Mouse (Mus musculus): ENCODE data around the gene Cnnm2. TPM values are rescaled to one million over a fixed set of nuclear protein-coding genes. Genes with fewer than 3 reads are reported as not detected.

Cnnm2 gene
- total RNA-seq, 1 experiment from 2014 or later: 8.4 TPM

DNA sequence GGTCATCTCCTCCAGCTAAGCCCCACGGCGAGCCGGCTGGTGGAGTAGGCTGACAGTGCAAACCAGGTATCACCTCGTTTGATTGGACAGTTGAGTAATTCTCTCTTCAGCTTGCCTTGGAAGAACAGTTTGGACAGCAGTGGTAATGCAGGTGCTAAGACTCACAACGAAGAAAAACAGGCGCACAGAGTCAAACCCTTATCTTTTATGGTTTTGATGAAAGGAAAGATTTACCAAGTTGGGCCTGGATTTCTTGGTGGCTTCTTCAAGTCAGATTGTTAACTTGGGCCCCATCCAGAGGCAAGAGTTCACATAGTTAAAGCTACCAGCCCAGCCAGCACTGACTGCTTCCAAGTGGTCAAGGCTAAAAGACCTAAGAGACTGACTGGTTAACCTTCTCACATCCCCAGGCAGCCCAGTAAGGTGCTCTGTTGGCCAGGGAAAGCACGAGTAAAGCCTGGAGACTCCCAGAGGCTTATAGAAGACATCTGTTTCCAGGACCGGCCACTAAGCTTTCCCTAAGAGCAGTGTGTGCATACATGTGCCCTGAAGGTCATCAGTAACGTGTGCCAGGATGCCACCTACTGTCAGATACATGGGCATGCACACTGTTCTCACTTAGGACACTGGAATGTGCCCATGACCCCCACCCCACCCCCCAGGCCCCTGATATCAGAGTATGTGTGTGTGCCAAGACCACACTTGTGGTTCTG, 96.0 kb downstream of the Cnnm2 start:
- peak; percentile 25 to 33; a peak in 1 of 4 replicates for ATAC-seq (replicated peaks in 1 of 2; ENCODE audit: insufficient read depth in 1 of 2, low FRiP score in 2 of 2, low TSS enrichment in 1 of 2, low read depth in 1 of 2, poor library complexity in 2 of 2, severe bottlenecking in 2 of 2)

DNA sequence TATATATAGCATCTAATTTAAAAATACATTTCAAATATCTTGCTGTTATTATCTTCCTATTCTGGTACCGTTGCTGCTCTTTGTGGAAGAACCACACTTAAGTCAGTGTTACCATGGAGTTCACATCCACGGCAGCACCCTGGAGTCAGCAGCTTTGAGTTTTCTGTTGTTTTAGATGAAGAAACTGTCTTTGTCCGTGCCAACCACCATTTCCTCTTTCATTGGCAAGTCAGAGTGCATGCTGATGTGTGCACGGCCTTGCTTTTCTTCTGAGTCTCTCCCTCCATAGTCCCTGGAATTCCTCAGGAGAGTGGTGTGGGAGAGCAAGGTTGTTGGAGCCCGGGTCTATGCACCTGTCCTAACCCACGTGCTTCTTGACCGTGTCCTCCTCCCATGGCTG, 96.8 kb downstream of the Cnnm2 start:
- no peak for ATAC-seq (replicated peaks in 1 of 2; ENCODE audit: insufficient read depth in 1 of 2, low FRiP score in 2 of 2, low TSS enrichment in 1 of 2, low read depth in 1 of 2, poor library complexity in 2 of 2, severe bottlenecking in 2 of 2)

DNA sequence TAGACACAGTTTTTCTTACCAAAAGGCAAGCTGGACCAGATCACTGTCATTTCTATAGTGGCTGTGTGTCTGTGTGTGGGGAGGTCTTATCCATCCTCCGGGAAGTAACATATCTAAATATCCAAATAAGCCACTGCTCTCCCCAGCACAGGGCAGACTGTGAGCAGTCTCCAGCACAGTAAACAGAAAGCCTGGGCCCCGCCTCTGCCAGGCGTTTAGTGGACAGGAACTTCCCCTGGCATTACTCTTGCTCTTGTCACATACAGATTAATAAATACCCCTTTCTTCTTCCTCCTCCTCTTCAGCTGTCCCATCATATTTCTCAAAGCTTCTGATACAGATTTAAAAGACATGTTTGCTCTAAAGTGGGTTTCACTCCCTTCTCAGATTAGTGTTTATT, 101.2 kb downstream of the Cnnm2 start:
- ATAC-seq (replicated peaks in 1 of 2; ENCODE audit: insufficient read depth in 1 of 2, low FRiP score in 2 of 2, low TSS enrichment in 1 of 2, low read depth in 1 of 2, poor library complexity in 2 of 2, severe bottlenecking in 2 of 2): no peak

DNA sequence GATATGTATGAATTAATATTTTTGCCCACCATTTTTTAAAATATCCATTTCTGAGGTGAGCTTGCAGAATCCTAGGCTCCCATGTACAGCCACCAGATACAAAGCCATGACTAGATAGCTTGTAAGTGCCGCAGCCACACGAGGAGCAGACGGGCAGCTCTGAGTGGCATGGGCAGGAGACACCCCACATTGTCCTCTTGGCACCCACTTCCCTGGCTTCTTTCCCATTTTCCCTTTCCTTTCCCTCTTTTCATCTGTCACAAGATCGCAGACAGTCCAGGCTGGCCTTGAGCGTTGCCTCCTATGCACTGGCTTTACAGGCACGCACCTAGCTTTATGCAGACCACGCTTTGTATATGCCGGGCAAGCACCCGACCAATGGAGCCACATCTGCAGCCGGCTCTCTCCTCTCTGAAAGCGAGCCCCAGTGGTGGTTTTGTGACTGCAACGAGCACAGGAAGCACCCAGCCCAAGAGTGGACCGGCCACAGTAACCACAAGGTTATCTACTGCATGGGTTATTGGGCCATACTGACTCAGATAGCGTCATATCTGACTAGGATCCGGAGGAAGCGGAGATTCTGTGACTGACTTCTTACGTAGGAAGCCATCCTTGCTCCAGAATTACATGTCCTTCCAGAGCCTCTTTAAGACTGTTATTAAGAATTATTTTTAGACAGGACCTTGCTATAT, 102.0 kb downstream of the Cnnm2 start:
- peak; percentile 93 to 94 for ATAC-seq (replicated peaks in 1 of 2; ENCODE audit: insufficient read depth in 1 of 2, low FRiP score in 2 of 2, low TSS enrichment in 1 of 2, low read depth in 1 of 2, poor library complexity in 2 of 2, severe bottlenecking in 2 of 2)

DNA sequence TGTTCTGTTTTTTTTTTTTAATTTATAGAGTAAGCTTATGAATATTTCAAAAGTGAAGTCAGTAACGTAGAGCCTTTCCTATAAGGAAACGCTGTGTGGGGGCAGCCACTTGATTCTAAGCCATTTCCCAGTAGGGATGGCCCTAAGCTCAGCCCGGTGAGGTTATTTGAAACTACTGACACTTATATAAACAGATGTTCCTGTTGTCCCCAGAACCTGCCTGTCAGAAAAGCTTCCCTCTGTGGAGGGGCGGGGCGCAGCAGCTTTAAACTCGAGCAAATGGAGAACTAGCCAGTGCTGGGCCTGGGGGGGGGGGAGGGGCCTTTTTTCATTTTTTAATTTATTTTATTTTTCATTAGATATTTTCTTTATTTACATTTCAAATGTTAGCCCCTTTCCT, 102.7 kb downstream of the Cnnm2 start:
- peak; percentile 39 to 44; a peak in 3 of 4 replicates for ATAC-seq (replicated peaks in 1 of 2; ENCODE audit: insufficient read depth in 1 of 2, low FRiP score in 2 of 2, low TSS enrichment in 1 of 2, low read depth in 1 of 2, poor library complexity in 2 of 2, severe bottlenecking in 2 of 2)

DNA sequence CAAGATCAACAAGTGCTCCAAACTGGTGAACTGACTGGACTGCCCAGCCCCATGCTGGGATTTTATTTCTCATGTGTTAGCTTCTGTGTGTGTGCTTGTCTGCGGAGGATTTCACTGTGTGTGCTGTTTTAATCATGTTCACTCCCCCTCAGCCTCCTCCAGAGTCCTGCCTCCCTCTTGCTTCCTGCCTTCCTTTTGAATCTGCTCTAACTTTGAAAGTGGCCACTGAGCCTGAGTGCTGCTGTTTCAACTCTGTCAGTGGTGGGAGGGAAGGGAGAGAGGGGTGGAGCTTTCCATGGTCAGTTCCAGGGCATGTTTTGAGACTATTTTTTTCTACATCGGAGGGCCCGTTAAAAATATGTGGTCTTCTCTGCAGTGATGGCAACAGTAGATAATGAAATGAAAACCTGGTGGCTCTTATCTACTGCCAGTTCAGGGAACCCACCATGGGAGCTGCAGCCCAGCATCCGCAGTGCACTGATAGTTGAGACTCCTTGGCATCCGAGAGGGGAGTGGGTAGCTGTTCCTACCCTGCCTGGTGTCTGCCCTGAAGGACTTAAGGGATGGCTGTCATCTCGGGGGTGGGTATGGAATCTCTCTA, 103.4 kb downstream of the Cnnm2 start:
- no peak for ATAC-seq (replicated peaks in 1 of 2; ENCODE audit: insufficient read depth in 1 of 2, low FRiP score in 2 of 2, low TSS enrichment in 1 of 2, low read depth in 1 of 2, poor library complexity in 2 of 2, severe bottlenecking in 2 of 2)

DNA sequence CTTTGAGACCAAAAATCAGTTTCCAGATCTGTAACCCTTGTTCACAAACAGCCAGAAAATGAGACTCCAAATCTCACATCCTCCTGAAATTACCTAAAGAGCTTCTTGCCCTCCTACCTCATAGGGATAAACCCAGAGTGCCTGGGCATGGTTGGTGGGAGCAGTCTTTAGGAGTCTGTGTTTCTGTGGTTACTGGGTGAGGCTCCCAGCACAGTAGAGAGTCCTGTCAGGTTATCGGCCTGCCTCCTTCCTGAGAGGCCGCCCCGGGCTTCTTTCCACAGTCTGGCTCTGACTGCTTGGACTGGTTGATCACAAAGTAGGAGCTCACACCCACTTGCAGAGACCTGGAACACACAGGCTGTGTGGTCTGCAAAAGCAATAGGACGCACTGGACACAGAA, 104.0 kb downstream of the Cnnm2 start:
- ATAC-seq (replicated peaks in 1 of 2; ENCODE audit: insufficient read depth in 1 of 2, low FRiP score in 2 of 2, low TSS enrichment in 1 of 2, low read depth in 1 of 2, poor library complexity in 2 of 2, severe bottlenecking in 2 of 2): no peak

DNA sequence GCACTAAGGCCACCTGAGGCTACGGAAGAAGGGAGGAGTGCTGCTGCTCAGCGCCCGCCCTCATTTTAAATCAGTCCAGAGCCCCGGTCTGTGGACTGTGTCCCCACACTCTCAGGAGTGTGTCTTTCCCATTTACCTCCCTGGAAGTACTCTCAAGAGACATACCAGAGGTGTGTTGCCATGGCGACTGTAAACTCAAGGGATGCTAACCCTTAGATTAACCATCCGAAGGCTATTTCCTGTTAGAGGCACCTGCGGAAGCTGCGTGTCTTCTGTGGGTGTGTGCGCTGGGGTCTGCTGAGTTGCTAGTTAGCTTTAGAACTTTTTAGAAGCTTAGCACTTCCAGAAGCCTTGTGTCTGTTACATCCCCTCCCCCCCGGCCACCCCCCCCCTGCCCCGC, 107.7 kb downstream of the Cnnm2 start:
- ATAC-seq (replicated peaks in 1 of 2; ENCODE audit: insufficient read depth in 1 of 2, low FRiP score in 2 of 2, low TSS enrichment in 1 of 2, low read depth in 1 of 2, poor library complexity in 2 of 2, severe bottlenecking in 2 of 2): no peak

DNA sequence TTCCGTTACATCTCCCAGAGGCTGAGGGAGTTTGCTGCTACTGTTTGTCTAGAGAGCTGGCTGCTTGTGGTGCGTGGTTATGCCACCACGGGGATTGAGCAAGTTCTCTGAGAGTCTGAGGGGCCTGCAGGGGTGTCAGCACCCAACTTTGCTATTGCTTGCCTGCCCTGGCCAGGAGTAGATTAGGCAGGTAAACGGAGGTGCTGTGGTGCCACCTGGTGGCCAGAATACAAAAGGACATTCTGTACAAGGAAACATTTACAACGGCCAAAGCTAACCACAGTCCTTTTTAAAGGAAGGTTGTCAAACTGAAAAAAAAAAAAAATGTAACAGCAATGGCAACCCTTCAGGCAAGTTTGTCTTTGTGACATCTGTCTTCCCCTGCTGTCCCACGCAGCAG, 108.1 kb downstream of the Cnnm2 start:
- peak; percentile 88 to 90 for ATAC-seq (replicated peaks in 1 of 2; ENCODE audit: insufficient read depth in 1 of 2, low FRiP score in 2 of 2, low TSS enrichment in 1 of 2, low read depth in 1 of 2, poor library complexity in 2 of 2, severe bottlenecking in 2 of 2)

DNA sequence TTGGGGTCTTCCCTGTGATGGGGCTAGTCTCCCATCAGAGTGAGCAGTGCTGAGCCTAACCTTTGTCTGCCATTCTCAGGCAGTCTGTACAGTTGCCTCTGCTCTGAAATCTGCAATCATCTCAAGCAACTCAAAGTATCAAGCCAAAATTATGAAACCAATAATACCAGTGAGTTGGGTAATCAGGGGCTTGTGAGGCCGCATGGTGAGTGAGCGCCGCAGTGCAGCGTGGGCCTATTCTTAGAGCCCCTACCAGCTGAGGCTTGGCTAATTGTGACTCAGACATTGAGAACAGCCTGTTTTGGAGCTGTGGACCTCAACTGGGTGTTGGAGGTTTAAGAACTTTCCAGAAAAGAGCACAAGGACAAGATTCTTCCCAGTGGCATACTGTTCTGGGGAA, 109.7 kb downstream of the Cnnm2 start:
- no peak for ATAC-seq (replicated peaks in 1 of 2; ENCODE audit: insufficient read depth in 1 of 2, low FRiP score in 2 of 2, low TSS enrichment in 1 of 2, low read depth in 1 of 2, poor library complexity in 2 of 2, severe bottlenecking in 2 of 2)

DNA sequence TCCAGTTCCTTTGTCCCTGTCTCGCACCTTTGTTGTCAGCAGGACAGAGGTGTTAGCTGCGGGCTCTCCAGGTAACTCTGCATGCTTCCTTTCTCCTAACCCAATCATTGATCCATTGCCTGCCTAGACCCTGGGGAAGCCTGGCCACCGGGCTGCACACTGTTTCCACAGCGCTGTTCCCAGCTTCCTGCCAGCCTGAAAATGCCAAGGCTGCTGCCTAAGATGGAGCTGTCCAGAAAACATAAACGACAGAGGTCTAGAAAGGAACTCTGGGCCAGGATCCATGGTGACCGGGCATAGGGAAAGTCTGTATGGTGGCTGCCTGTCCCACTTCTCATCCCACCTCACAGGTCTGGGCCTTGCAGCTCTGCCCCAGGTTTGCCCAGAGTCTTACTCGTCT, 110.3 kb downstream of the Cnnm2 start:
- no peak for ATAC-seq (replicated peaks in 1 of 2; ENCODE audit: insufficient read depth in 1 of 2, low FRiP score in 2 of 2, low TSS enrichment in 1 of 2, low read depth in 1 of 2, poor library complexity in 2 of 2, severe bottlenecking in 2 of 2)

DNA sequence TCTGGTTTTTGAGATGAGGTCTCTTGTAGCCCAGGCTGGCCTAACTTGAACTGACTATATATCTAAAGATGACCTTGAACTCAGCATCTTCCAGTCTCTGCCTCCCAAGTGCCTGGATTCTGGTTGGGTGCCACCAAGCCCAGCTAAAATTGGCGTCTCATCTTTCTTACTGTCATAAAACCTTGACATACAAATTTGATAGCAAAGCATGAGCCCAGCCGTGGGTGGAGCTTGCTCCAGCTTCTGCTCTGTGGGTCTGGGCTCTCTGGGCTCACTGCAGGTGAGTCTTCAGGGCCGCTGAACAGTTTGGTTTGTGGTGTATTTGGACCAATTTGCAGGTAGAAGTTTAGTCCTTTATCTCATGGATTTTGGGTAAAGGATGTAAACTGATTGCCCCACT, 112.5 kb downstream of the Cnnm2 start:
- no peak for ATAC-seq (replicated peaks in 1 of 2; ENCODE audit: insufficient read depth in 1 of 2, low FRiP score in 2 of 2, low TSS enrichment in 1 of 2, low read depth in 1 of 2, poor library complexity in 2 of 2, severe bottlenecking in 2 of 2)

DNA sequence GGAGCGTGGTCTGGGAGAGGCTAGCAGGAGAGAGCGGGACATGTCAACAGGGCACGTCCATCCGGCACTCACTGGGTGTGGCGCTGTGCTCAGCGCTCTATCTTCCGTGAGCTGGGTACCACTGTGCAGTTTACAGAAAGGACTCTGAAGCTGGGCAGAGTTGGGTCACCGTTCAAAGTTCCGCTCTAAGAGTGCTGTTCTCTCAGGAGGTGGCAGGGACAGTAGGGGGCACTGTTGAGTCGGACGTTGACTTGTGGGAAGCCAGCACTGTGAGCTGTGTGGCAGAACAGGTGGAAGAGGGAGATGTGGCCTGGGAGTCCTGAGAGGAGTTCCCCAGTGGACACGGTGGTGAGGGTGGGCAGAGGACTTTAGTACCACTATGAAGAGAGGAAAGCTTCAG, 114.4 kb downstream of the Cnnm2 start:
- ATAC-seq (replicated peaks in 1 of 2; ENCODE audit: insufficient read depth in 1 of 2, low FRiP score in 2 of 2, low TSS enrichment in 1 of 2, low read depth in 1 of 2, poor library complexity in 2 of 2, severe bottlenecking in 2 of 2): peak; percentile 79 to 90

DNA sequence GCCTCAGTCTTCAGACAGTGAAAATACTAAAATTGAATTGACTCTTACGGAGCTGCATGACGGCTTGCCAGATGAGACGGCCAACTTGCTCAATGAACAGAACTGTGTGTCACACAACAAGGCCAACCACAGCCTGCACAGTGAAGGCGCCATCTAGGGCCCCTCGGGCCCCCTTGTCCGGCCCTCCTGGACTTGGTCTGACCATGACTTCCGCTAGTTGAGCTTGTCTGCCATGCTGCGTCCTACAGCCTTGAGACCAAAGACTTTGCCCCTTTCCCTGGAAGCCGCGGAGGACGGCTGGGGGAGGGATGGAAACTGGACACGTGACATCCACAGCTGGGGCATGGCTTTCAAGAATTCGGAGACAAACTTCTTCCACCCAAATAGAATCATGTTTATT, 116.5 kb downstream of the Cnnm2 start:
- ATAC-seq (replicated peaks in 1 of 2; ENCODE audit: insufficient read depth in 1 of 2, low FRiP score in 2 of 2, low TSS enrichment in 1 of 2, low read depth in 1 of 2, poor library complexity in 2 of 2, severe bottlenecking in 2 of 2): no peak

DNA sequence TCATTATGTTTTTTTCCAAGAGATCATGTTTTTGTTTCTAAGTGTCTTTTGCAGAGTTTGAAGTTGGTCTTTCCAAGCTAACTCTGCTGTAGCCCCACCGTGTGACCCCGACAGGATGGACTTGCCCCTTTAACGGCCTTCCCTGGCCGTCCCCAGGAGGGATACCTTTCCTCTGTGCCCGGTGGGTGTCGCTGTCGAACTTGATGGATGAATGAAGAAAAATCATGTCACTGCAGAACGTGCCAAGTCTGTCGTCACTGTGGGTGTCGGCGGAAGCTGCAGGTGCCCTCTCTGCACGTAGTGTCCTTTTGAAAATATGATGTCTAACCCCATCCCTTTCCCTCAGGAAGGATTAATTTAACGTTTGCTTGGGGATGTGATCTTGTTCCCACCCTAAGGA, 117.0 kb downstream of the Cnnm2 start:
- ATAC-seq (replicated peaks in 1 of 2; ENCODE audit: insufficient read depth in 1 of 2, low FRiP score in 2 of 2, low TSS enrichment in 1 of 2, low read depth in 1 of 2, poor library complexity in 2 of 2, severe bottlenecking in 2 of 2): no peak

DNA sequence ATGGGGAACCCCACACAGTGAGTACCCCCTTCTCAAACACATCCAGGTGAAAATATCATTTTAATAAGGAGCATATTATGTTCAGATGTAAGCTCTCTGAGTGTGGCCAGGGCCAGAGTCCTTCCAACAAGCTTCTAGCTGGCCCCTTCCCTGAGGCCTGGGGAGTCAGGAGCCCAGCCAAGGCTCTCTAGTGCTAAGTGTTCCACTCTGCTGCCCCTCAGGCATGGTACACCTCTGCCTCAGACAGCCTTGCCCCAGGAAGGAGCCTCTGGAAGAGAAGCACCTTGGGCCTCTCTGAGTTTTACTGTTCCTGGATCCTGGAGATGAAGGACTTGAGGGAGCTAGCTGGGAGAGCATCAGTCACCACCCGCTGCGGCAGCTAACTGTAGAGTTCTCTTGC, 118.5 kb downstream of the Cnnm2 start:
- ATAC-seq (replicated peaks in 1 of 2; ENCODE audit: insufficient read depth in 1 of 2, low FRiP score in 2 of 2, low TSS enrichment in 1 of 2, low read depth in 1 of 2, poor library complexity in 2 of 2, severe bottlenecking in 2 of 2): no peak

DNA sequence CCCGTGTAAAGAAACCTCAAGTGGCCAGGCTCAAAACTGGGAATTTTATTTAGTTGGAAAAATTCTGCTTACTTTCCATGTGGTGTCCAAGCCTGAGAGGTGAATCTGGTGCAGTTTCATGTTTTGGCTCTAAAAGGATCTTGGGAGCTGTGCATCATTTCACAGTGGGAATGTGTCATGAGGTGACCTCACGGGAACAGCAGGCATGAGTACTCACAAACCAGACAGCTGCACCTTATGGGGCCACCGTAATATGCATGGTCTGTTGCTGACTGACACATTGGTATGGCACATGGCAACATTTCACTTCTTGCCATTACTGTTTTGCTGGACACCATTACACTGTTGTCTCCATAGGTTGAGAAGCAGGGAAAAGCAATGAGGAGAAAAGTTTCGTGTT, 124.0 kb downstream of the Cnnm2 start:
- ATAC-seq (replicated peaks in 1 of 2; ENCODE audit: insufficient read depth in 1 of 2, low FRiP score in 2 of 2, low TSS enrichment in 1 of 2, low read depth in 1 of 2, poor library complexity in 2 of 2, severe bottlenecking in 2 of 2): no peak

DNA sequence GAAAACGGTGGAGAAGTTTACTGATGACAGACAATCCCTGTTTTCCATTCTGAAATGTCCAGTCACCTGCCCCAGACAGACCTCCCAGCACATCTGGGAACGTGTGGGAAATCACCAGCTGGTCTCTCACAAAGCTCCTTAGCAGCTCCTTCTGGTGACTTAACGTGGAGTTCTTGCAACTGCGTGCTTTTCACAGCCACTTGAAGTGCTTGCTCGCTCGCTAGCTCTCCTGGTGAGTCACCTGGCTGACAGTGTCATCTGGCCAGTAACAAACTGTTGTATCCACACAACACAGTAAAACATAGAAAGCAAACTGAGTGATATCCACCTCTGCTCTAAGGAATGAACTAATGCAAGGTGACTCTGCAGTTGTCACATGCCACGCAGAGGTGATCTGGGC, 125.4 kb downstream of the Cnnm2 start:
- ATAC-seq (replicated peaks in 1 of 2; ENCODE audit: insufficient read depth in 1 of 2, low FRiP score in 2 of 2, low TSS enrichment in 1 of 2, low read depth in 1 of 2, poor library complexity in 2 of 2, severe bottlenecking in 2 of 2): no peak

Data from hematopoietic stem cell, adult 5-6 weeks (primary cell).